Mouse (Mus musculus): ENCODE data around the gene Mbd3. TPM values are rescaled to one million over a fixed set of nuclear protein-coding genes. Genes with fewer than 3 reads are reported as not detected.

Gene Mbd3
- polyA plus RNA-seq, 1 experiment from 2014 or later: 64.4 TPM

DNA sequence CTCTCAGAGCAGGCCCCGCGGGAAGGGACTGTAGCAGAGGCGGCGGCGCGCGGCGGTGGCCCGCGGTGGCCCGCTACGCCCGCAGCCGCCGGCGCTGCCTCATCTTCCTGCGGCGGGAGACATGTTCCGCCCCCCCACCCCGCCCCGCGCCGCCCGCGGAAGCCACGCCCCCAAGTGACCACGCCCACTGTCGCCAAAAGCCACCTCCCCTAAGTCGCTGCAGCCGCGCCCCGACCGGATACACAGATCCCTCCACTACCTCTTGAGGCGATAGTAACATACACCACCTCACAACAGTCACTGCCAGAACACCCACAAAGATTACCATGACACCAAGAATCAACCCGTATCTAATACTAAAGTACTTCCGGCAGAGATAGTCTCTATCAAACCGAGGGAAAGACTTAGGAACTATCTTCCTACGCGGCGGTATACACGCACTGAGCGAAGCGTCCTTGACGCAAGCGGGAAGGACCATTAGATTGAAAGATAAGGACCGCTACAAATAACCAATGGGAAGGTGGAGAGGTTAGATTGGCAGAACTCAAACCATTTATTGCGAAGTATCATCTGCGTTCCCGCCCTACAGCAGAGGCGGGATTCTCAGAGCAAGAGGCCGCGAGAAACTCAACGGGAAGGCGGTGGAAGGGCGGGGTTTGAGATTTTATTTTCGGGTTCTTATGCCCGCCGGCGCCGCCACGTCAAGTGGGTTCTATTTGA is 34.3 kb upstream of the Mbd3 start, which contains the start of gene Tcf3:
Tcf3 (minus strand) TSS at position 135 of the 720 bp plus-strand sequence.
- Histone ChIP-seq H3K4me3 (ENCODE audit: inconsistent target) (peak within 1 kb of the TSS; percentile 42), H3K36me3 (ENCODE audit: inconsistent target) (no peaks in the 10 kb centered on the region)
- under 1% methylated on average over 45 of the region's 61 CpGs for WGBS (ENCODE audit: missing documents)

DNA sequence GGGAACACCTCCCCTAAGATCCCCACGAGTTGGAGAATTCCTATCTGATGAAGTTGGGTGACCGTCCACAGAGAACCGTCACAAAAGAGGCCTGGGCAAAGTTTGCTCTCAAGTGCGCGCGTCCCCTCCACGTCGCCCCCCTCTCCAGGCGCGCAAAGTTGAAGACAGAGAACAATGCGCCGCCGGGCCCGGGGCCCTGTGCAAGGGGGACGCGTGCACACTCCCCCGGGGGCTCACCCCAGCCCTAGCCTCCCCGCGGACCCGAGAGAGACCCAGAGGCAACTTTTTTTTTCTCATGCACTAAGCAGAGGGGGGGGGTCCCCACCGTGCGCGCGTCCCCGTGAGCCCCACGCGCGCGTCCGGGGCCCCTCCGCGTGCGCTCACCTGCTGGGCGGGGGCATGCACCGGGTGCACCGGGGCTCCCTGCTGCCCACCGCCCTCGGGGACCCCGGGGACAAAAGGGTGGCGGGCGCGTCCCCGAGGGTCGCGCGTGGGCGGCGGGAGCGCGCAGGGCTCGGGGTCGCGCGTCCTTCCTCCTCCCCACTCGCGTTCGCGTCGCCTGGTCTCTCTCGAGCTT is 33.7 kb upstream of the Mbd3 start:
- WGBS (ENCODE audit: missing documents): under 1% methylated on average over 48 of the region's 60 CpGs
- H3K79me2 ChIP-seq (ENCODE audit: inconsistent target): peaks cover 16% of the 10 kb centered on the region; the same call in 1 of the 2 replicates
- no peak overlapping the region for H3K27ac ChIP-seq
- peak overlapping the region; percentile 42 for H3K4me3 ChIP-seq (ENCODE audit: inconsistent target)
- H3K36me3 ChIP-seq (ENCODE audit: inconsistent target): no peaks in the 10 kb centered on the region

More for the DNA sequence above, 34.3 kb upstream of the Mbd3 start, which contains the start of gene Tcf3:
- peak within 1 kb of the TSS; percentile 93 for H3K27ac ChIP-seq
- peaks cover 16% of the 10 kb centered on the region; the same call in 1 of the 2 replicates for H3K79me2 ChIP-seq (ENCODE audit: inconsistent target)

DNA sequence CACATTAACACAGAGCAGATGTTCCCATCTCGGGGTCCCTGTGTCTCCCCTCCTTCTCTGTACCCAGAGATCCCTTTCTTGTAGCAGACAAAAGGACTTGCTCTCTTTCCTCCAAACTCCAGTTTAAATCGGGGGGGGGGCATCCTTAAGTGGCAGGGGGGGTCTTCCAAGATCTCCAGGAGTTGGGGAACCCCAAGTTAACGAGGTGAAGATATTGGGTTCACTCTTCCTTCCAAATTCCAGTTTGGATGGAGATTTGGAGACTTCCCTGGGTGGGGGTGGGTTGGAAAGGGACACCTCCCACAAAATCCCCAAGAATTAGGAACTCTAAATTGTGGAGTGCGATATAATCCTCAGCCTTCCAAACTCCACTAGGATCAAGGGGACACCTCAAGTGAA is 33.0 kb upstream of the Mbd3 start:
- H3K79me2 ChIP-seq (ENCODE audit: inconsistent target): peaks cover 16% of the 10 kb centered on the region; the same call in 1 of the 2 replicates
- H3K36me3 ChIP-seq (ENCODE audit: inconsistent target): peaks cover 4% of the 10 kb centered on the region; the same call in 1 of the 2 replicates
- peak overlapping the region; percentile 42 for H3K4me3 ChIP-seq (ENCODE audit: inconsistent target)
- H3K27ac ChIP-seq: no peak overlapping the region
- WGBS (ENCODE audit: missing documents): 7% methylated on average over 4 of the region's 4 CpGs

GRCm38 (mm10) chr10:80431570-80432386 is 32.4 kb upstream of the Mbd3 start:
- no peak overlapping the region for H3K4me3 ChIP-seq (ENCODE audit: inconsistent target)
- WGBS (ENCODE audit: missing documents): 39% methylated on average over 15 of the region's 16 CpGs
- peaks cover 16% of the 10 kb centered on the region; the same call in 1 of the 2 replicates for H3K79me2 ChIP-seq (ENCODE audit: inconsistent target)
- H3K36me3 ChIP-seq (ENCODE audit: inconsistent target): peaks cover 10% of the 10 kb centered on the region; the same call in 1 of the 2 replicates
- H3K27ac ChIP-seq: no peak overlapping the region

- Histone ChIP-seq H3K36me3 (ENCODE audit: inconsistent target) (peaks cover 19% of the 10 kb centered on the region; the same call in 1 of the 2 replicates), H3K79me2 (ENCODE audit: inconsistent target) (peaks cover 16% of the 10 kb centered on the region; the same call in 1 of the 2 replicates), H3K4me3 (ENCODE audit: inconsistent target) (no peak overlapping the region), H3K27ac (no peak overlapping the region)
- 83% methylated on average over 6 of the region's 8 CpGs for WGBS (ENCODE audit: missing documents)
These were observed 31.1 kb upstream of the Mbd3 start for GRCm38 (mm10) chr10:80430375-80430980.

DNA sequence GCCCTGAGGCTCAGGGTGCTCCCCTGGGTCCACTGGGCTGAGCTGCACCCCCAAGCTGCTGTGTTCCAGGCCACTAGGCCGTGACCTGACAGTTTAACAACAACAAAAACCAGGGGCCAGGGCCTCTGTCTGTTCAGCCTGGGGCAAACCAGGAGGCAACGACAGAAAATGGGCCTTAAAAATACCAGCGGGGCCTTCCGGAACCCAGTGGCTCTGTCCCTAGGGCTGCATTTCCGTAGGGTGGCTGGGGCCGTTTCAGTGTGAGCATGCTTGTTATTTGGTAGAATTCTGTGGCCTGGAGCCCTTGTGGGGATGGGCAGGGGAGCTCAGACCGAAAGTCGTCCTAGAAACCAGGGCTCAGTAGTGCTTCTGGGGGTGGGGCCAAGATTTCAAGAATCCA is 30.4 kb upstream of the Mbd3 start:
- Histone ChIP-seq H3K36me3 (ENCODE audit: inconsistent target) (peaks cover 26% of the 10 kb centered on the region; the same call in 1 of the 2 replicates), H3K79me2 (ENCODE audit: inconsistent target) (peaks cover 16% of the 10 kb centered on the region; the same call in 1 of the 2 replicates), H3K27ac (no peak overlapping the region), H3K4me3 (ENCODE audit: inconsistent target) (no peak overlapping the region)
- 97% methylated on average over 8 of the region's 8 CpGs for WGBS (ENCODE audit: missing documents)

DNA sequence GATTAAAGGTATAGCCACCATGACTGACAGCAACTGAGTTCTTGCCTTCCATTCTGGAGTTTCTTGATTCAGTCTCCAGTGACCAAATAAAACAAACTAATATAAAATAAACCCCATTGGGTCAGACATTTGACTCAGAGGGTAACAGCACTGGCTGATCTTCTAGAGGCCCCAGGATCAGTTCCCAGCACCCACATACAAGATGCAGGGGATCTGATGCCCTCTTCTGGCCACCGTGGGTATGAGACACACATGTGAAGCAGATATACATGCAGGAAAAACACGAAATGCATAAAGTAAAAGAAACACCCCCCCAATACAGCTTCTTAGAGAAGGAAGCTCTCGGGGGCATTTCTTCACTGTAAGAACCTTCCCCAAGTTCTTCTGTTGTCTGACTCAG is 25.7 kb upstream of the Mbd3 start:
- WGBS (ENCODE audit: missing documents): 100% methylated on average over 3 of the region's 3 CpGs
- Histone ChIP-seq H3K79me2 (ENCODE audit: inconsistent target) (no peaks in the 10 kb centered on the region), H3K36me3 (ENCODE audit: inconsistent target) (peaks cover 39% of the 10 kb centered on the region; the same call in 1 of the 2 replicates), H3K4me3 (ENCODE audit: inconsistent target) (no peak overlapping the region), H3K27ac (no peak overlapping the region)

DNA sequence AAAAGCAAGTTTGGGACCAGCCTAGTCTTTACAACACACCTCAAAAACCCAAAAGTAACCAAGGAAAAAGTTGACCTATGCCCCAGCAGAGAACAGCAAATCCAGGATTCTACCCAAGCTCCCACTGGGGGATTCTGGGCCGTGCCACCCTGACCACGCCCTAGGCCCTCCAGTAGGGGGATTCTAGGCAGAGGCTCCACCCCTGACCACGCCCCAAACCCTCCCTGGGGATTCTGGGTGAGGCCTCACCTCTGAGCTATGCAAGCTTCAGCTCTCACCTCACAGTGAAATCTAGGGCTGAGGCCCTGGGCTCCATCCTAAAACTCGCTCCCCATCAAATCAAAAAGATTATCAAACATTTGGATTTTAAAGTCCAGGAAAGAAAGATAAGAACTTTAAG is 24.2 kb upstream of the Mbd3 start:
- H3K4me3 ChIP-seq (ENCODE audit: inconsistent target): no peak overlapping the region
- H3K79me2 ChIP-seq (ENCODE audit: inconsistent target): no peaks in the 10 kb centered on the region
- 77% methylated on average over 4 of the region's 4 CpGs for WGBS (ENCODE audit: missing documents)
- peaks cover 50% of the 10 kb centered on the region; the same call in 1 of the 2 replicates for H3K36me3 ChIP-seq (ENCODE audit: inconsistent target)
- H3K27ac ChIP-seq: no peak overlapping the region

- 97% methylated on average over 9 of the region's 9 CpGs for WGBS (ENCODE audit: missing documents)
- Histone ChIP-seq H3K36me3 (ENCODE audit: inconsistent target) (peaks cover 45% of the 10 kb centered on the region; the same call in 1 of the 2 replicates), H3K79me2 (ENCODE audit: inconsistent target) (no peaks in the 10 kb centered on the region), H3K4me3 (ENCODE audit: inconsistent target) (no peak overlapping the region), H3K27ac (no peak overlapping the region)
These were observed 22.5 kb upstream of the Mbd3 start for GRCm38 (mm10) chr10:80421651-80422472.

- Histone ChIP-seq H3K36me3 (ENCODE audit: inconsistent target) (peaks cover 38% of the 10 kb centered on the region; the same call in 1 of the 2 replicates), H3K27ac (no peak overlapping the region), H3K4me3 (ENCODE audit: inconsistent target) (no peak overlapping the region), H3K79me2 (ENCODE audit: inconsistent target) (no peaks in the 10 kb centered on the region)
- WGBS (ENCODE audit: missing documents): 95% methylated on average over 8 of the region's 8 CpGs
These were observed 21.9 kb upstream of the Mbd3 start for GRCm38 (mm10) chr10:80421208-80421607.

- peaks cover 40% of the 10 kb centered on the region; the same call in 1 of the 2 replicates for H3K36me3 ChIP-seq (ENCODE audit: inconsistent target)
- H3K79me2 ChIP-seq (ENCODE audit: inconsistent target): no peaks in the 10 kb centered on the region
- WGBS (ENCODE audit: missing documents): 97% methylated on average over 10 of the region's 10 CpGs
- H3K27ac ChIP-seq: no peak overlapping the region
- H3K4me3 ChIP-seq (ENCODE audit: inconsistent target): no peak overlapping the region
These were observed 21.4 kb upstream of the Mbd3 start for GRCm38 (mm10) chr10:80420729-80421128.

GRCm38 (mm10) chr10:80419419-80419818 is 20.1 kb upstream of the Mbd3 start:
- H3K27ac ChIP-seq: no peak overlapping the region
- no peak overlapping the region for H3K4me3 ChIP-seq (ENCODE audit: inconsistent target)
- 97% methylated on average over 8 of the region's 8 CpGs for WGBS (ENCODE audit: missing documents)
- H3K36me3 ChIP-seq (ENCODE audit: inconsistent target): peaks cover 42% of the 10 kb centered on the region; the same call in 1 of the 2 replicates
- H3K79me2 ChIP-seq (ENCODE audit: inconsistent target): no peaks in the 10 kb centered on the region

- no peak overlapping the region for H3K4me3 ChIP-seq (ENCODE audit: inconsistent target)
- peaks cover 49% of the 10 kb centered on the region; the same call in 1 of the 2 replicates for H3K36me3 ChIP-seq (ENCODE audit: inconsistent target)
- H3K79me2 ChIP-seq (ENCODE audit: inconsistent target): no peaks in the 10 kb centered on the region
- WGBS (ENCODE audit: missing documents): 76% methylated on average over 3 of the region's 3 CpGs
- H3K27ac ChIP-seq: no peak overlapping the region
These were observed 19.0 kb upstream of the Mbd3 start for GRCm38 (mm10) chr10:80418311-80418710.
